Mouse (Mus musculus) liver, embryonic 14.5 days (tissue): ENCODE results near the gene Frem2.

ENCODE experiments used
- CTCF ChIP-seq: IDR thresholded peaks from 2 replicates; pipeline ENCODE4 v1.5.1; 2016; ENCODE audit warnings: antibody characterized with exemption, low read depth, control low read depth
- EP300 ChIP-seq: IDR thresholded peaks from 2 replicates; pipeline ENCODE4 v1.6.1; 2016; ENCODE audit warnings: antibody characterized with exemption, low read depth

DNA sequence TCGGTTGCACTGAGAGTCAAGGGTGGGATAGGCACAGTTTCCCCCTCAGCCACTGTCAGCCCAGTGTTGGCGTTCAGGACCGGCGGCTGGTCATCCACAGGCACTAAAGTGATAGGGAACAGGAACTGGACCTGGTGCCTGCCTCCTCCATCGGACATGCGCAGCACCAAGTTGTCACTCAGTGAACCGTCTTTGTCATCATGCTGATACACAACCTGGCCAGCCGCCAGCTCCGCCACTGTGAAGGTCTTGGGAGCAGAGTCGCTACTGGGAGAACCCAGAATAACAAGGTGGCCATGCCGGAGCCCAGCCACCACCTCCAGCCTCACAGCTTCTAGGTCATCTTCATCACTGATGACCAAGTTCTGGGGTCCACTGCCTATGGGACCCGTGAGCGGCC, 1.8 kb downstream of the Frem2 start:
- TF ChIP-seq CTCF (no peak), EP300 (no peak)
